Comparison of ENCODE assay signal across 7 mouse cellular contexts in genomic region chr14:20873307-20873706, GRCm38 (mm10). TPM values are rescaled to one million over a fixed set of nuclear protein-coding genes. Genes with fewer than 3 reads are reported as not detected.
DNase-seq lines count a peak whose midpoint lies in the region; ATAC-seq and TF ChIP-seq lines count a peak whose summit lies in the region.

No protein-coding gene starts in this region.

- H3K4me3 ChIP-seq in hindbrain, postnatal 0 days (ENCODE audit: low read length) = no peak overlapping the region

- H3K36me3 ChIP-seq in hindbrain, postnatal 0 days (ENCODE audit: insufficient read depth, low read length) = no peaks in the 10 kb centered on the region

- 2% methylated on average over 8 of the region's 8 CpGs for WGBS in hindbrain, postnatal 0 days

- no peak overlapping the region for H3K9ac ChIP-seq in hindbrain, postnatal 0 days (replicated peaks; ENCODE audit: low read length)

- peak; percentile 95 for TF ChIP-seq CTCF in hindbrain, postnatal 0 days (IDR thresholded peaks at IDR 0.05; ENCODE audit: low read depth)

- H3K4me1 ChIP-seq in hindbrain, postnatal 0 days (ENCODE audit: insufficient read depth, low read length) = no peaks in the 10 kb centered on the region

- peak; percentile 77 for DNase-seq in ZHBTc4 (ENCODE audit: low read depth, low spot score)
- DNase-seq in cerebellum, adult 9-10 months = peak; percentile 74
- DNase-seq in frontal cortex, postnatal 25 days (ENCODE audit: low spot score in 2 of 2) = peak; percentile 84 to 88
- DNase-seq in hindbrain, postnatal 0 days (ENCODE audit: low spot score) = peak; percentile 90
- DNase-seq in left cerebral cortex, adult 9 months (ENCODE audit: low spot score in 2 of 2) = peak; percentile 45 to 92
- peak; percentile 58 to 86 for DNase-seq in spleen, adult 18-20 months

- H3K4me2 ChIP-seq in hindbrain, postnatal 0 days (ENCODE audit: low read depth, low read length) = no peak overlapping the region

- peak; percentile 68 for ATAC-seq in hindbrain, postnatal 0 days
- peak; percentile 91 for ATAC-seq in megakaryocyte-erythroid progenitor cell, adult 5-6 weeks (replicated peaks; ENCODE audit: low FRiP score, low TSS enrichment, poor library complexity, severe bottlenecking)

- no peaks in the 10 kb centered on the region for H3K27me3 ChIP-seq in hindbrain, postnatal 0 days (ENCODE audit: insufficient read depth, low read length)

- no peak overlapping the region for H3K27ac ChIP-seq in hindbrain, postnatal 0 days

- no peaks in the 10 kb centered on the region for H3K9me3 ChIP-seq in hindbrain, postnatal 0 days (ENCODE audit: low read length)

RNA-seq across cellular contexts. Expression of gene Plau, which starts 36.8 kb away (rescaled TPM):
- total RNA-seq in hindbrain, postnatal 0 days (2014; rRNA removed) = 1.2 and 1.4 TPM in 2 replicates
- 0.26 and 0.39 TPM in 2 replicates for polyA plus RNA-seq in hindbrain, postnatal 0 days (2015; fragmentation: Nextera tagmentation; extraction: Ambion mirVana)
- total RNA-seq in megakaryocyte-erythroid progenitor cell, adult 5-6 weeks (2014; fragmentation: Nextera tagmentation) = not detected in 2 replicates
- total RNA-seq in megakaryocyte-erythroid progenitor cell, adult 5-6 weeks (2017) = 0.38 TPM in 1 of 2 replicates, not detected in the other

RNA-seq across cellular contexts. Expression of gene Vcl, which starts 55.9 kb away (rescaled TPM):
- total RNA-seq in hindbrain, postnatal 0 days (2014; rRNA removed) = 24.3 and 26.5 TPM in 2 replicates
- 9.8 and 10.4 TPM in 2 replicates for polyA plus RNA-seq in hindbrain, postnatal 0 days (2015; fragmentation: Nextera tagmentation; extraction: Ambion mirVana)
- 56.7 and 62.3 TPM in 2 replicates for total RNA-seq in megakaryocyte-erythroid progenitor cell, adult 5-6 weeks (2014; fragmentation: Nextera tagmentation)
- 55.2 and 63.7 TPM in 2 replicates for total RNA-seq in megakaryocyte-erythroid progenitor cell, adult 5-6 weeks (2017)
